Mouse (Mus musculus): Measurements from ENCODE around the gene Cyp46a1. TPM values are rescaled to one million over a fixed set of nuclear protein-coding genes. Genes with fewer than 3 reads are reported as not detected.

The Cyp46a1 gene
- total RNA-seq, 1 experiment from 2014 or later, result 1.7 TPM

GRCm38 (mm10) chr12:108365340-108365739 lies 31.2 kb downstream of the Cyp46a1 start:
- peak; percentile 81 for DNase-seq

DNA sequence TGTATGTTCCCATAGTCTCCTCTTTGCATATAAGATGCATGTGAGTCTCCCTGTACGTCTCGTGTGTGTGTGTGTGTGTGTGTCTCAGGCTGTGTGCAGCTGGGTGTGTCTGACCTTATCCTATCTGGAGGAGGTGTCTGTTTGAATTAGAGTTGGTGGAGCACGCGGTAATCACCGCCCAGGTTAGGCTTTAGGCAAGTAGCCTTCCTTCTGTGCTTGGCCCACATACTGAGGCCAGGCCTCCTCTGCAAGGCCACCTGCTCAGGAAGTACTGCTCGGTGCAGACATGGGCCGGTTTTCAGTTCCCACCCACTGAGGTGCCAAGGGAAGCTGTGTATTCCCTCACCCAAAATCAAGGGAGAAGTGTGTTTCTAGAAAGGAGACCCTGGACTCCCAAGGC lies 31.7 kb downstream of the Cyp46a1 start:
- no peak for DNase-seq

GRCm38 (mm10) chr12:108367909-108368308 lies 33.7 kb downstream of the Cyp46a1 start:
- peak; percentile 33 for DNase-seq

DNA sequence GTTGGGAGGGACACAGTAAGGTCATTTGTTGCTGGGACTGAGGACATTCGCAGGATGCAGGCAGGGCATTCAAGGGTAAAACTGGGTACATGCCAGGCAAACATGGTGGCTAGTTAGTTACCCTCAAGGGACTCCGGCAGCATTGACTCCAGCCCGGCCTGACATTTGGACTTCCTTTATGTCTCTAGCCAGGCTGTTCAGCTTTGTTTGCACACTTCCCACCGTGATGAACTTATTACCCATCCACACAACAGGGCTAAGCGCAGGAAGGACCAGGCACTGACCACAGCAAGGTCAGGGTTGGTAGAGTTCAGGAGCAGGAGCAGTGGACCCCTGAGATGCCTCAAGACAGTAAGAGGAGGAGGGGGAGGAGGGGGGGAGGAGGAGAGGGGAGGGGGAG lies 34.7 kb downstream of the Cyp46a1 start:
- DNase-seq, result no peak

DNA sequence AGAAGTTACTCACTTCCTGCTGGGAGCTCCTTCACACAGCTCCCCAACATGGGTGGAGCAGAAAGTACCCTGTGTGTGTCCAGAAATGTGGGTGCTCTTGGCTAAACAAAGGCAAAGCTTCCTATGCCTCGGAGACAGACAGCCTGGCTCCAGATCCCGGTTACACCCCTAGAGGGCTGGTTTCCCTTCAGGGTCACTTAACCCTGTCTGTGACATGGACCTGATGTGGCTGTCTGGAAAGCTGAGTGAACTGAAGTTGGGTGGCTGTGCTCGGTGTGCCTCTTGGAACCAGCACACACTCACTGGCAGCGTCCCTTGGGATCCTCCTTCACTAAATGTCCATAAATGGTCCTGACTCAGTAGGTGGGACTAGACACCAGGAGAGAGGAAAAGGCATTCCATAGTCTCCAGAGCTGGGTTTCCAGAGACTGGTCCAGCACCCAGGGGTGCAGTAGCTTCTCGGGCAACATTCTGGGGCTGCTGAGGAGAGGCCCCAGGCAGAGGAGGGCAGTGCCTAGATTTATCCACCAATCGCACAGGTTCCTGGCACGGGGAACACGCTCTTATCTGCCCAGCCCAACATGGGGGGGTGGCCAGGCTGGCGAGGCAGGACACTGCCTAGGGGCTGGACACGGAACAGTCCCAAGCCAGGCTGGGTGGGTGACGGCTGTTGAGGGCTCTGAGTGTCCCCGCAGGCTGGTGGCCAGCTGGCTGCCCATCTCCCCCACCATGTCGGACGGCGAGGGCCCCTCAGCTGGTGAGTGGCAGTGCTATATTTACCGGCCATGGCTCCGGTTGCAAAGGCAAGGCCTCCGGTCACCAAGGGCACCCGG lies 36.6 kb downstream of the Cyp46a1 start, which contains the start of gene Eml1:
Gene Eml1, plus strand, starts transcription at position 362 of the 833 bp plus-strand sequence.
- DNase-seq, result peak; percentile 63

DNA sequence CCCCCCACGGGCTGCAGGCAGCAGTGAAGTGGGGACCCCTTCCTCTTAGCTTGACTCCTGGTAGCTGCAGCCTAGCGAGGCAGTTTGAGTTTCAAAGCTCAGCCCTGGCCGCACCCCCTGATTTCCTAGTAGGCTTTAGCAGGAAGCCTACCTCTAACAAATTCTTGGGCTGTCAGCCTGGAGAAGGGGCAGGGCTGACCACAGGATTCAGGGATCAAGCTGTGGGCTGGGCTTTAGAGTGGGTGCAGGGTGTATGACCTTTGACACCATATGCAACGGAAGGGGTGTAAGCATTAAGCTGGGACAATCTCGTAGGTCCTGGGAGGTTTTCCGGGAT lies 37.2 kb downstream of the Cyp46a1 start:
- peak; percentile 20 for DNase-seq

DNA sequence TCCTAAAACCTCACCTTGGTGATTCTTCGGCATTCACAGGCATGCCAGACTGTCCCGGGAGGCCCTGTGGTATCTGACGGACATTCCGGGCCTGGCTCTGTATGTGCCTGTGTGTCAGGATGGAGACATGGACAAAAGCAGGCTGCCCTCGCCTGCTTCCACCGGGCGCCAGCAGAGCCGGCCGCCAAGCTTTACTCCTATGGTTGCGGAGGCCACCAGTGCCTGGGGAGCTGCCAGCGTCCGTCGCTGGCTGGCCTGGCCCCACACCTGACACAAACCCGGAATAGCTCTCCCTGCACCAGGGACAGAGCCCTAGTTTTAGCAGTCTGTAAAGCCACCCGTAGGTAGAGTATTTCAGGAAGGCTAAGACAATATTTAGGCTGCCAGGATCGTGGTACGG lies 38.1 kb downstream of the Cyp46a1 start:
- no peak for DNase-seq

DNA sequence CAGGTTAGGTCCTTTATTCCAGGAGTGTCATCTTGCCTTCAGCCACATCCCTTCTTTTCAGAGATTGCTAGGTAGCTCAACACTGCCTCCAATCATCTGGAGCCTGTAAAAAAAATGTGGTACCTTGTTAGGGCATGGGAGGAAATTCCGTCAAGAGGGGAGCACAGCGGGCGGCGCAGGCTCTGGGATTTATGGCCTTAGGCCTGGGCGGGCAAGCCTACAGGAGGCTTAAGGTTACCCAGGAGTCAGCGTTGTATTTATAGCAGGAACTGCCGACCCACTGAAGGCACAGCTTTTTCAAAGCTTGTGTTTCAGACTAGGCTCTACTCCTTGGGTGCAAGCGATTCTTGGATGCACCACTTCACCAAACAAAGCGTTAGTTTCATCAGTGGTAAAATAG lies 39.4 kb downstream of the Cyp46a1 start:
- DNase-seq, result no peak

GRCm38 (mm10) chr12:108374689-108375088 lies 40.5 kb downstream of the Cyp46a1 start:
- DNase-seq, result no peak

GRCm38 (mm10) chr12:108378379-108379133 lies 44.4 kb downstream of the Cyp46a1 start:
- no peak for DNase-seq

GRCm38 (mm10) chr12:108386476-108387232 lies 52.5 kb downstream of the Cyp46a1 start:
- DNase-seq, result peak; percentile 73

GRCm38 (mm10) chr12:108389718-108390117 lies 55.5 kb downstream of the Cyp46a1 start:
- no peak for DNase-seq

GRCm38 (mm10) chr12:108392254-108393044 lies 58.3 kb downstream of the Cyp46a1 start:
- DNase-seq, result peak; percentile 63

- DNase-seq, result no peak
These were observed 58.9 kb downstream of the Cyp46a1 start for GRCm38 (mm10) chr12:108393082-108393481.

GRCm38 (mm10) chr12:108393637-108394036 lies 59.5 kb downstream of the Cyp46a1 start:
- DNase-seq, result peak; percentile 96

- DNase-seq, result no peak
These were observed 60.5 kb downstream of the Cyp46a1 start for GRCm38 (mm10) chr12:108394534-108395284.

- peak; percentile 44 for DNase-seq
These were observed 61.1 kb downstream of the Cyp46a1 start for GRCm38 (mm10) chr12:108395285-108395660.

DNA sequence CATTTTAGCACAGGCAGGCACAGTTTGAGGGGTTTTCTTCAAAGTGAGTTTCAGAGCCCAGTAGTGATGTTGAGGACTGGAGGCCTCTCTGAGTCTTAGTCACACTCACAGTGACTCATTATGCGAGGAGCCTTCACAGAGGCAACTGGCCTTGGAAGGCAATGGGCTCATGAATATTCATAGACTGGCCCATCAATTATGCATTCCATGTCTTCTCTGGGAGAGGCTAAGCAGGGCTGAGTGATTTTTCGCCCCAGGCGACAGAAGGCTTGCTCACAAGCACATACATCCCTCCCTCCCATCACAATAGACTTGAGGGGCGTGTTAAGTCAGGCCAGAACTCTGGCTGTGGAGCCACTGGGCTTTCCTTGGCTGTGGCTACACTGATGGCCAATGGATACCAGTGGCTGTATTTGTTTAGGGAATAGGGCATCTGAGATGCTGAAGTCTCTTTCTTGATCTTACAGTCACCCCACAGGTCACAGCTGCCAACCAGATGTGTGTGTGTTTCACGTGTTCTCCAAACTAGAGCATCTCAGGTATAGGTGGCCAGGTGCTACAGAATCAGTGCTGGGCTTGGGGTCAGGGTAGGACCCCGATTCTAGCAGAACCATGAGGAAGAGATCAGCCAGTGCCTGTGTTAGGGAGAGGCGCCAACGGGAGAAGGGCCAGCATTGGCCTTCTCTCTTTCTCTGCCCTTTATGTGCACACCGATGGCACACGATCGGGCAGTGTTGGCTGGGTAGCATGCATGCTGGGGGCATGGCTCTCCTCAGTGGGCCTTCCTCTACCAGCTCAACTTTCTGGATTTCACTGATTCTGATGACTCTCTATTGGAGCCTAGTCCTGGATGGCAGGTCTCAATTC lies 62.1 kb downstream of the Cyp46a1 start:
- peak; percentile 72 for DNase-seq

- DNase-seq, result peak; percentile 26
These were observed 64.5 kb downstream of the Cyp46a1 start for GRCm38 (mm10) chr12:108398681-108399080.

GRCm38 (mm10) chr12:108399191-108399590 lies 65.0 kb downstream of the Cyp46a1 start:
- DNase-seq, result no peak
